Mouse (Mus musculus): Measurements from ENCODE around the gene Cdkn1b.

Cdkn1b gene

GRCm38 (mm10) chr6:134903368-134903767 lies 16.8 kb upstream of the Cdkn1b start:
- DNase-seq (ENCODE audit: low spot score in 2 of 2) = no peak

GRCm38 (mm10) chr6:134903891-134904884 lies 16.0 kb upstream of the Cdkn1b start:
- DNase-seq (ENCODE audit: low spot score in 2 of 2) = no peak

GRCm38 (mm10) chr6:134905811-134906210 lies 14.4 kb upstream of the Cdkn1b start:
- DNase-seq (ENCODE audit: low spot score in 2 of 2) = no peak

DNA sequence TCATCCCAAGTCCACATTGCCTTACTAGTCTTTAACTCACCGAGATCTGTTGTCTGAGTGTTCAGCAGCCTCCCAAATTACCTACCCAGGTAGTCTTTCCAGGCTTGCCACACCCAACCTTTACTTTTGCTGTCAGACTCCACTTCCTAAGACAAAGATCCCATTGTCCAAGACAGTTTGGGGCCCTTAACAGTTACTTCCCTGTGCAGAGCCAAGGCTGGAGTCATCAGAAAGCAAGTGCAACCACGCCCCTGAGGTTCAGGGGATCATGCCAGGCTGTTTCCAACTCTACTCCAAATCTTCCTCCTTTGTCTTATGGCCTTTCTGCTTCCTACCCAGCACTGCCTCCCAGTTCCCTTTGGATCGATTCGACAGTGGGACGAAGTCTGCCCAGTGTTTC lies 5.7 kb upstream of the Cdkn1b start:
- no peak for DNase-seq (ENCODE audit: low spot score in 2 of 2)

DNA sequence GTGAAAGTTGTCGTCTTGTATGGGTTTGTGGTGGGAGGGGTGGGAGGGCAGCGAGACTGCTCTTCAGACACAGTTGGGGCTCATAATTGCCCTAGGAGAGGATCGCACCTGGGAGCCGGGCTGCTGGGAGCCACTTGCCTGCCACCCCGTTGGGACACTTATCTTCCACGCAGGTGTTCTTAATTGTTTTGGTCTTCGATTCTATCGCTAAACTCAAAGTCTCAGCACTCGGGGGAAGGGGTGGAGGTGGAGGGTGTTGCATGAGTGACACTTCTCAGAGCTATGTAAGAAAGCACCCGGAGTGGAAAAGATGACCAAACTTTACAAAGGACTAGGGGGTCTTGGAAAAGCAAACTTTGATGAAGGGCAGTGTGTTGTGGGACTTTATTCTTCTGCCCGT lies 3.6 kb upstream of the Cdkn1b start:
- DNase-seq (ENCODE audit: low spot score in 2 of 2) = peak; percentile 62 to 71

- DNase-seq (ENCODE audit: low spot score in 2 of 2) = peak; percentile 62
Observed at GRCm38 (mm10) chr6:134917087-134917486, 3.1 kb upstream of the Cdkn1b start.

GRCm38 (mm10) chr6:134918769-134919168 lies 1.4 kb upstream of the Cdkn1b start:
- peak in 1 of 2 experiments; percentile 14 for DNase-seq (ENCODE audit: low spot score in 2 of 2)

- DNase-seq (ENCODE audit: low spot score in 2 of 2) = no peak
Observed at GRCm38 (mm10) chr6:134919511-134920189, 551 bp upstream of the Cdkn1b start.

- peak; percentile 54 to 61 for DNase-seq (ENCODE audit: low spot score in 2 of 2)
Observed at GRCm38 (mm10) chr6:134921014-134921694, 953 bp downstream of the Cdkn1b start.

DNA sequence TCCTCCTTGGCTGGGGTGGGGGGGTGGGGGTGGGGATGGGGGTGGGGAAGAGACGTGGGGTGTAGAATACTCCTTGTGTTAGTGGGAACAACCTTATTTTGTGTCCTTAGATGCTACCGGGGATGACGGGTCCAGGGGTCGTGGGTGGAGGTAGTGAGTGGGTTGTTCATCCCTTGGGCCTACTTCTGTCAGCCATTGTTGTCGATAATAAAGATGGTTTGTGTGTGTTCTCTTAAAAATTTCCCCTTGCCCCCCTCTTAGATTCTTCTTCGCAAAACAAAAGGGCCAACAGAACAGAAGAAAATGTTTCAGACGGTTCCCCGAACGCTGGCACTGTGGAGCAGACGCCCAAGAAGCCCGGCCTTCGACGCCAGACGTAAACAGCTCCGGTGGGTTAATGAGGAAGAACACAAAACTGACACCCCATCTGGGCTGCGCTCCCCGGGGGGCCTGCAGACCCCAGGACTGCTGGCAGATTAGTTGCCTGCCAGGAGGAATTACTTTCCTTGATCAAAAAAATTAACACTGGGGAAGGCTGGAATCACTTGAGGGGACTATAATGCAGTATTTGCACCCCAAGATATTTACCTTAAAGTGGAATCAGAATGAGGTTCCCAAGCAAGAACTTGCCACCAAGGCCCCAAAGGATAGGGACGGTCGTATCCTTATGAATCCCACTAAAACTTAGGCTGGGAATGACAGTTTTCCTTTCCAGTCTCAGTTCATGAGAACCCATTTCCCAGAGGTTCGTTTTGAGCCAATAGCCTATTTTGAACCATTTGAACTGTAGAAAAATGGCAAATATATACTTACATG lies 1.7 kb downstream of the Cdkn1b start:
- DNase-seq (ENCODE audit: low spot score in 2 of 2) = peak; percentile 38 to 41

DNA sequence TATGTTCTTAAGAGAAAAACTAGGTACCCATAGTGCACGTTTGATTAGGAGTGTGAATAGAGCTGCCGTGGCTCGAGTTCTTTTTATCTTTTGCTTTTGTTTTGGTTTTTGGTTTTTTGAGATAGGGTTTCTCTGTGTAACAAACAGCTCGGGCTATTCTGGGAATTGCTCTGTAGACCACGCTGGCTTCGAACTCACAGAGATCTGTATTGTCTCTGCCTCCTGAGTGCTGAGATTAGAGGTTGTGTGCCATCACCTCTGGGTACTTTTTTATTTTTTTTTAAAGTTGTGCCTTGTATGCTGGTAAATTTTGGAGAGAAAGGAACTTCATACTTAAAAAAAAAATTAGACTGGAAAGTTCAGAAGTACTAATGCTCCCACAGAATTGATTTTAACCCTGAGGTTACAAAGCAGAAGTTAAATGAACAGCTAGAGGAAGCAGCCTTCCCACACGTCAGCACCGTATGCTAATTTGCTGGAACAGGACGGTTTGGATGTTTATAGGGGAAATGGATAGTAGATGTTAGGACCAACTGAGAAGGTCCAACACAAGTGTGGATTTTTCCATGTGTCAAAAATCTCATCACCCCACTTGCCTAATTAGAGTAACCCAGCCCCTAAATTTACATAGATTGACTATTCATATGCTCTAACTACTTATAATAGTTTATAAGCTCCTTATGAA lies 2.5 kb downstream of the Cdkn1b start:
- DNase-seq (ENCODE audit: low spot score in 2 of 2) = no peak

GRCm38 (mm10) chr6:134923670-134924069 lies 3.5 kb downstream of the Cdkn1b start:
- DNase-seq (ENCODE audit: low spot score in 2 of 2) = no peak

- no peak for DNase-seq (ENCODE audit: low spot score in 2 of 2)
Observed at GRCm38 (mm10) chr6:134924262-134924661, 4.1 kb downstream of the Cdkn1b start.

- no peak for DNase-seq (ENCODE audit: low spot score in 2 of 2)
Observed at GRCm38 (mm10) chr6:134925673-134926337, 5.6 kb downstream of the Cdkn1b start.

DNA sequence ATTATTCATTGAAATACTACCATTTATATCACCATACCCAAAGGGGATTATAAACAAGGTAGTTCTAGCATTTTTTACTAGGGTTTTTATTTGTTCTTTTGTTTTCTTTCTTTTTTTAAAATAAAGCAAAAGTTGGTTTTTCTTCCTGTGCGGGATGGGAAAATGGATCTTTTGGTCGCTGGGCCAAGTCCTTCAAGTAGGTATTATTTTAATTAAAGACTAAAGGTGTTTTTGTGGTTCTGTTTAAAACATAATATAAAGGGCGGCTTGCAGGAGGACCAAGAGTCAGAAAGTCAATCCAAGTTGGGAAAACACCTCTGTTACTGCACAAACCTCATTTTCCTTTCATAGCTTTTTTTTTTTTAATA lies 6.1 kb downstream of the Cdkn1b start:
- no peak for DNase-seq (ENCODE audit: low spot score in 2 of 2)

- DNase-seq (ENCODE audit: low spot score in 2 of 2) = peak; percentile 63
Observed at GRCm38 (mm10) chr6:134926803-134927594, 6.8 kb downstream of the Cdkn1b start.

DNA sequence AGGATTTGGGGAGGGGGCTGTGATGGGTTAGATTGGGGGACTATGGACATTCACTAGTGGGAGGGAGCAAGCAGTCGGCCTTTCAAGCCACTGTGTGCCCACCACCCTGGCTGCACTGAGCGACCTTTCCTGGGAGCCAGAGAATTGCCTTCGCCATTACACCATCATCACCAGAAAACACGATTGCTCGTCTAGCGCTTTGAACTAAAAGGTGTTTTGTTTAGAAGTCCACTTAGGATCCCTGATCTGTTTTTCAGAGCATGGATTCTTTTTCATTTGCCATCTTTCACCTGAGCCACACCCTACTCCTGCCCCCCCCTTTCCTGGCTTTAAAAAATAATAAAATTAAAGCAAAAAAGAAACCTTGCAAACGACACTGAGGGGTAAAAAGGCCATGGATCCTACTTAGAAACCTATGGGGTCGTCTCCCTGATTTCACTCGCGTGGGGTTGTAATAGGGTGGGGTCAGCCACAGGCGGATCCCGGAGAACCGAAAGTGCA lies 7.4 kb downstream of the Cdkn1b start:
- DNase-seq (ENCODE audit: low spot score in 2 of 2) = peak; percentile 32 to 39

- peak; percentile 72 to 77 for DNase-seq (ENCODE audit: low spot score in 2 of 2)
Observed at GRCm38 (mm10) chr6:134928096-134928888, 8.1 kb downstream of the Cdkn1b start.

Measured in thymus, postnatal 10 days (tissue).